Mouse (Mus musculus): Measurements from ENCODE around the gene Kpna2. TPM values are rescaled to one million over a fixed set of nuclear protein-coding genes. Genes with fewer than 3 reads are reported as not detected.

The Kpna2 gene
- polyA plus RNA-seq, 1 experiment from 2014 or later: 390 TPM

DNA sequence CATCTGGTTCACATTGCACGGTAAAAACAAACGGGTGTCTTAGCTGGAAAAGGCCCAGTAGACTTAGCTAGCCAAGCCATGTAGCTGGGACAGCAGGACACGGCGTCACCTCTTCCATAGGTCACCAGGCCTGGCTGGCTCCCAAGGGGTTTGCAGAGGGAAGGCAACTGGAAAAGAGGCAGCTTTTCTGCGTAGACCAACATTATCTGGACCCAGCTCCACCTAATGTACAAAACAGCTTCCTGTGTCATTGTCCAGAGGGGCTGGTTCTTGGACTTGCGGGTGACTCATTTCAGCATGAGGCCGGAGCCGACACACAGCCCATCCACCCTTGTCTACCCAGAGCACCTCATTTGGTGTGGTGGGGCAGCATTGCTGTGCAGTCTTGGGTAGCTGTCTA lies 23.1 kb downstream of the Kpna2 start:
- DNase-seq (ENCODE audit: low spot score) (no peak), ATAC-seq (no peak)
- H3K36me3 ChIP-seq (ENCODE audit: control insufficient read depth, insufficient read depth, low read length): no peaks in the 10 kb centered on the region
- WGBS: 85% methylated on average over 8 of the region's 8 CpGs
- no peak overlapping the region for H3K4me2 ChIP-seq (ENCODE audit: low read length)
- H3K4me1 ChIP-seq (ENCODE audit: control insufficient read depth, insufficient read depth, low read length): no peaks in the 10 kb centered on the region
- H3K27me3 ChIP-seq (replicated peaks; ENCODE audit: control insufficient read depth, insufficient read depth, low read length): no peaks in the 10 kb centered on the region
- no peak overlapping the region for H3K27ac ChIP-seq (ENCODE audit: low read depth, low read length)
- no peak overlapping the region for H3K9ac ChIP-seq (ENCODE audit: low read length)
- no peak overlapping the region for H3K4me3 ChIP-seq (ENCODE audit: low read depth, low read length)
- H3K9me3 ChIP-seq (replicated peaks; ENCODE audit: control insufficient read depth, low read length): no peaks in the 10 kb centered on the region

DNA sequence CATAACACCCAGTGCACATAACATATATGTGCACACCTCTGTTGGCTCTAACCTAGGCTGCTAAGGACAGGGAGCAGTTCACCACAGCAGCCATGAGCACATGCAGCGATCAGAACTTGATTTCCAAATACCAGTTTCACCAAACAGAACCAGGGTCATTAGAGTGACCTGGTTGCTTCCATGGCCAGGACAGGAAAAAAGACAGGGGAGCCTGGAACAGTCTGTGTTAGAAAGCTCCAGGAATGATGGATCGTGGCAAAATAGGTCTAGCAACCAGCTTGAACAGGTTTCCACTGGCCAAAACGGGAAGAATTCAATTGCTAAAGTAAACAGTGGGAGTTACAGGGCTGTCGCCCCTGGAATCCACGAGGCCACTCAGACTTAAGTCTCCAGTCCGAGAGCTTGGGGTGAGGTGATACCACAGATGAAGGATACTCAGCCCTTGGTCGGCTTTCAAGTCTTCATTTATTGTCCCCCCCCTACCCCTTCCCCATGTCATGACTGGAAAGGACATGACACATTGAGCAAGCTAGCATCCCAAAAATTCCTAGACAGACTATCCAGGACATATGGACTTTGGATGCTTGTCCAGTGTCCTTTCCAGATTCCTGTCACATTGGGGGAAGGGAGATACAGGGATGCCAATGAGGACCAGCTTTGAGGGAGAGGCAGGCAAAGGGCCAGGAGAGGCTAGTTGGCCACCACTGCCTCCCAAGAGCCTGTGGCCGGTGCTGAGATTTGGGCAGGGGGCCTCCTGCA lies 23.7 kb downstream of the Kpna2 start:
- no peaks in the 10 kb centered on the region for H3K27me3 ChIP-seq (replicated peaks; ENCODE audit: control insufficient read depth, insufficient read depth, low read length)
- ATAC-seq (no peak), DNase-seq (ENCODE audit: low spot score) (no peak)
- H3K27ac ChIP-seq (ENCODE audit: low read depth, low read length): no peak overlapping the region
- no peak overlapping the region for H3K4me2 ChIP-seq (ENCODE audit: low read length)
- WGBS: 84% methylated on average over 8 of the region's 8 CpGs
- H3K9me3 ChIP-seq (replicated peaks; ENCODE audit: control insufficient read depth, low read length): no peaks in the 10 kb centered on the region
- no peaks in the 10 kb centered on the region for H3K4me1 ChIP-seq (ENCODE audit: control insufficient read depth, insufficient read depth, low read length)
- H3K4me3 ChIP-seq (ENCODE audit: low read depth, low read length): no peak overlapping the region
- no peaks in the 10 kb centered on the region for H3K36me3 ChIP-seq (ENCODE audit: control insufficient read depth, insufficient read depth, low read length)
- no peak overlapping the region for H3K9ac ChIP-seq (ENCODE audit: low read length)

DNA sequence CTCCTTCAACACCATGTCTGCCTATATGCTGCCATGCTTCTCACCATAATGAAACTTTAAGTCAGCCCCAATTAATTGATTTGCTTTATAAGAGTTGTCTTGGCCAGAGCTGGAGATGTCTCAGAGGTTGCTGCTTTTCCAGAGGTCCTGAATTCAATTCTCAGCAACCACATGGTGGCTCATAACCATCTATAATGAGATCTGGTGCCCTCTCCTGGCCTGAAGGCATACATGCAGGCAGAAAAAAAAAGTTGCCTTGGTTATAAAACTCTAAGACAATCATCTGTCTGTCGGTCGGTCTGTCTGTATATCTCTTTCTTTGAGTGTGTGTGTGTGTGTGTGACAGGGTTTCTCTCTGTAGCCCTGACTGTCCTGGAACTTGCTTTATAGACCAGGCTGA lies 24.9 kb downstream of the Kpna2 start:
- Histone ChIP-seq H3K27ac (ENCODE audit: low read depth, low read length) (no peak overlapping the region), H3K9ac (ENCODE audit: low read length) (no peak overlapping the region), H3K27me3 (replicated peaks; ENCODE audit: control insufficient read depth, insufficient read depth, low read length) (no peaks in the 10 kb centered on the region), H3K36me3 (ENCODE audit: control insufficient read depth, insufficient read depth, low read length) (no peaks in the 10 kb centered on the region), H3K4me1 (ENCODE audit: control insufficient read depth, insufficient read depth, low read length) (no peaks in the 10 kb centered on the region), H3K9me3 (replicated peaks; ENCODE audit: control insufficient read depth, low read length) (no peaks in the 10 kb centered on the region), H3K4me2 (ENCODE audit: low read length) (no peak overlapping the region), H3K4me3 (ENCODE audit: low read depth, low read length) (no peak overlapping the region)
- ATAC-seq (no peak), DNase-seq (ENCODE audit: low spot score) (no peak)
- 87% methylated on average over 2 of the region's 2 CpGs for WGBS

DNA sequence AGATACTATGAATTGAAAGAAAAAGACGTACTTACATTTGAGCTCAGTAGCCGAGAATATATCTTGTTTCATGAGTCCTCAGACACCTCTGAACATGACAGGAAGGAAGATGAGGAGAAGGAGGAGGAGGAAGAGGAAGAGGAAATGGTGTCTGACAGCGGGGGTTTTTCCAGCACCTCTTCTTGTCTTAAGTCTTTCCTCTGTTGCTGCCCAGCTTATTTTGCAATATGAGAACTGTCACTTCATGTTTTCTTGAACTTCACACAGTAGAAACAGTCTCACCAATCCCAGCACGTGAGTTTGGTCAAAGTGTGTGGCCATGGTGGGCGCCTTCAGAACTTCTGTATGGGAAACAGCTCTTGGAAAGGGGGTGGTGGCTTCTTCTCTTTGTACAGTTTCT lies 26.3 kb downstream of the Kpna2 start:
- H3K9me3 ChIP-seq (replicated peaks; ENCODE audit: control insufficient read depth, low read length): no peaks in the 10 kb centered on the region
- ATAC-seq (no peak), DNase-seq (ENCODE audit: low spot score) (no peak)
- no peak overlapping the region for H3K9ac ChIP-seq (ENCODE audit: low read length)
- no peaks in the 10 kb centered on the region for H3K36me3 ChIP-seq (ENCODE audit: control insufficient read depth, insufficient read depth, low read length)
- 88% methylated on average over 5 of the region's 5 CpGs for WGBS
- no peak overlapping the region for H3K4me3 ChIP-seq (ENCODE audit: low read depth, low read length)
- H3K4me1 ChIP-seq (ENCODE audit: control insufficient read depth, insufficient read depth, low read length): no peaks in the 10 kb centered on the region
- H3K27me3 ChIP-seq (replicated peaks; ENCODE audit: control insufficient read depth, insufficient read depth, low read length): no peaks in the 10 kb centered on the region
- H3K27ac ChIP-seq (ENCODE audit: low read depth, low read length): no peak overlapping the region
- no peak overlapping the region for H3K4me2 ChIP-seq (ENCODE audit: low read length)

DNA sequence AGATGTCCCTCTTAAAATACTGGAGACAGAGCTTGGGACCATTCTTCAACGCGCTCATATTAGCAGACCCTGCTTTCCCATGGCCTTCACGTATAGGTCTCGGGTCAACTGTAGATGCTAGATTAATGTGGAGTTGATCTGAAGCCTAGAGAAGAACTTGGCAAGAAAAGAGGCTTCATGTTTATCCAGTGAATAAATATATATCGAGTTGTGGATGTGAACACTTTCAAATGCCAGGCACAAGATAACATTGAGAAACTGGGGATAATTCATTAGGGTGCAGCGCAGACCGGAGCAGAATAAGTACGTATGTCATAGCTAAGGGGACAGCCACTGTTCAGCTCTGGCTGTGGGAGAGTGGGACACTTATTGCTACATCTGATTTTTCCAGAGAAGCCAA lies 29.5 kb downstream of the Kpna2 start:
- Histone ChIP-seq H3K4me2 (ENCODE audit: low read length) (no peak overlapping the region), H3K27ac (ENCODE audit: low read depth, low read length) (no peak overlapping the region), H3K4me3 (ENCODE audit: low read depth, low read length) (no peak overlapping the region), H3K9me3 (replicated peaks; ENCODE audit: control insufficient read depth, low read length) (no peaks in the 10 kb centered on the region), H3K4me1 (ENCODE audit: control insufficient read depth, insufficient read depth, low read length) (no peaks in the 10 kb centered on the region), H3K27me3 (replicated peaks; ENCODE audit: control insufficient read depth, insufficient read depth, low read length) (no peaks in the 10 kb centered on the region), H3K36me3 (ENCODE audit: control insufficient read depth, insufficient read depth, low read length) (no peaks in the 10 kb centered on the region), H3K9ac (ENCODE audit: low read length) (no peak overlapping the region)
- DNase-seq (ENCODE audit: low spot score) (no peak), ATAC-seq (no peak)
- 94% methylated on average over 8 of the region's 8 CpGs for WGBS

DNA sequence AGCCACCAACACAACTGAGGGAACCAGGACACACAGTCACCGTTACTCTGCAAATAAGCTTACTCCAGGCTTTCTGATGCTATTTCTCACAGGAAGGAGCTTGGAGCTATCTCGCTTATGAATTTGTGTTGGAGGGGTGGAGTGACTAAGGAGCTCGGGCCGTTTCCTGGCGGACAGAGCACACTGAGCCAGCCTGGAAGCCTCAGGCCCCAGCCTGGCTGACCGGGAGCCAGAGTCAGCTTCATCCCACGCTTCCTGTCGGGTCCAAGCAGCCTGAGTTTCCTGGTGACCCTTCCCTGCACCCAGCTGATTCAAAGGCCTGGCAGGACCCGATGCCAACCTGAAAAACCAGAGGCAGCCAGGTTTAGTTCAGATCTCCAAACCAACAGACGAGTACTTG lies 31.7 kb downstream of the Kpna2 start:
- no peaks in the 10 kb centered on the region for H3K9me3 ChIP-seq (replicated peaks; ENCODE audit: control insufficient read depth, low read length)
- no peak for ATAC-seq
- 85% methylated on average over 10 of the region's 10 CpGs for WGBS

DNA sequence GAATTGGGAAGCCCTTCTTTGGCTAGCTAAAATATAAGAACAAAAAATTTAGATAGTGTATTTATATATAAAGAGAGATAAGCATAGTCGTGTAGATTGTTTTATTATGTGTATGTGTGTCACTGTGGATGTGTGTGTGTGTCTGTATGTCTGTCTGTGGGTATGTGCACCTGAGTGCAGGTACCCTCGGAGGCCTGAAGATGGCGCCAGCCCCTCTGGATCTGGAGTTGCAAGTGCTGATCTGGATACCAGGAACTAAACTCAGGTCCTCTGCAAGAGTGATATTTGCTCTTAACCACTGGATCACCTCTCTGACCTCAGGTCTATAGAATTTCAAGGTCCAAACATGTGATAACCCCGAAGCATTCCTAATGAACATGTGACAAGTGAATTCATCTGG lies 33.5 kb downstream of the Kpna2 start:
- DNase-seq (ENCODE audit: low spot score) (no peak), ATAC-seq (no peak)
- Histone ChIP-seq H3K9me3 (replicated peaks; ENCODE audit: control insufficient read depth, low read length) (no peaks in the 10 kb centered on the region), H3K9ac (ENCODE audit: low read length) (no peak overlapping the region), H3K4me3 (ENCODE audit: low read depth, low read length) (no peak overlapping the region), H3K4me2 (ENCODE audit: low read length) (no peak overlapping the region), H3K4me1 (ENCODE audit: control insufficient read depth, insufficient read depth, low read length) (no peaks in the 10 kb centered on the region), H3K36me3 (ENCODE audit: control insufficient read depth, insufficient read depth, low read length) (no peaks in the 10 kb centered on the region), H3K27me3 (replicated peaks; ENCODE audit: control insufficient read depth, insufficient read depth, low read length) (no peaks in the 10 kb centered on the region), H3K27ac (ENCODE audit: low read depth, low read length) (no peak overlapping the region)
- 91% methylated on average over 4 of the region's 4 CpGs for WGBS

More for the DNA sequence above, 31.7 kb downstream of the Kpna2 start:
- H3K36me3 ChIP-seq (ENCODE audit: control insufficient read depth, insufficient read depth, low read length): no peaks in the 10 kb centered on the region
- no peak overlapping the region for H3K4me3 ChIP-seq (ENCODE audit: low read depth, low read length)
- H3K27me3 ChIP-seq (replicated peaks; ENCODE audit: control insufficient read depth, insufficient read depth, low read length): no peaks in the 10 kb centered on the region
- H3K4me1 ChIP-seq (ENCODE audit: control insufficient read depth, insufficient read depth, low read length): no peaks in the 10 kb centered on the region
- H3K4me2 ChIP-seq (ENCODE audit: low read length): no peak overlapping the region
- H3K27ac ChIP-seq (ENCODE audit: low read depth, low read length): no peak overlapping the region
- no peak overlapping the region for H3K9ac ChIP-seq (ENCODE audit: low read length)
- no peak for DNase-seq (ENCODE audit: low spot score)

DNA sequence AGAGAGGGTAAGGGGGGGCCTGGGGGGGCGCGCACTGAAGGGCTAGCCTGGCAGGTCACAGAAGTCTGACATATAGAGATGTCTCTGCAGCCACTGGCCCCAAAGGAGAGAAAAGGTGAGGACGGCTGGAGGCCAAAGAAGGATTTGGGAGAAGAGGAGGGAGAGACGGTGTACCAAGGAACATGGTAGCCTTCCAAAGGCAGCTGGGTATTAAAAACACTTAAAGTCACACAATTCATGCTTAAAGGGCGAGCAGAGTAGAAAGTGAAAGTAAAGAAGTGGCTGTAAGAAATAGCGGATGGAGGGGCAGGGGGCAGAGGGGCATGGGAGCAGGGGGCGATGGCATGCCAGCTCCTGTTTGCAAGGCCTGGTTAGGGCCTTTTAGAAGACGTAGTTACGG lies 37.0 kb downstream of the Kpna2 start:
- no peaks in the 10 kb centered on the region for H3K9me3 ChIP-seq (replicated peaks; ENCODE audit: control insufficient read depth, low read length)
- no peak for ATAC-seq
- H3K4me1 ChIP-seq (ENCODE audit: control insufficient read depth, insufficient read depth, low read length): no peaks in the 10 kb centered on the region
- 89% methylated on average over 9 of the region's 9 CpGs for WGBS
- H3K9ac ChIP-seq (ENCODE audit: low read length): no peak overlapping the region
- no peaks in the 10 kb centered on the region for H3K27me3 ChIP-seq (replicated peaks; ENCODE audit: control insufficient read depth, insufficient read depth, low read length)
- H3K4me2 ChIP-seq (ENCODE audit: low read length): no peak overlapping the region
- H3K4me3 ChIP-seq (ENCODE audit: low read depth, low read length): no peak overlapping the region
- no peak for DNase-seq (ENCODE audit: low spot score)
- H3K27ac ChIP-seq (ENCODE audit: low read depth, low read length): no peak overlapping the region
- H3K36me3 ChIP-seq (ENCODE audit: control insufficient read depth, insufficient read depth, low read length): no peaks in the 10 kb centered on the region

DNA sequence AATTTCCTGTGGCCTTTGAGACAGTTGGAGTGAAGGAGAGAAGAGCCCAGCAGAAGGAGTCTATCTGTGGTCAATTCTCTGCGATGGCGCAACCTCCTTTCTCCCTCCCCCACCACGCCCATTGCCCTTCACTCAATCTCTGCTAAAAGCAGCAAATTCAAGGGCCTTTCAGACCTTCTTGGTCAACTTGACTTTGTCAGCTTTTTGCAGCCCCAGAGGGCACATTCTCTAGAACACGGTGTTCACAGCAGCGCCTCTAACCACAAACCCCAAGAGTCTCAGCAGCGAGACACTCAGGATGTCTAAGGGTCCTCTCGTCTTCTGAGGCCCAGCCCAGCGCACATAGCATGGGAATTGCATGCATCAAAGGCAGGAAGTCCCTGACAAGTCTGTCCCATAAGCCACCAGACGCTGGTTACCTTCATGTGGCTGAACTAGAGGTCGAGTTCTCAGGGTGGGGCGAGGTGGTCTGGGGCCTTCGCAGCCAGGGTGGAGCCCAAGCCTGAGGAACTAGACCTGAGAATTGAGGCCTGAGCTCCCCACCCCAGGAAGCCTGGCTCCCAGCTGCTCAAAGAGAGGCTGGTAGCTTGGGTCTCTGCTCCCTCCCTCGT lies 37.8 kb downstream of the Kpna2 start:
- Histone ChIP-seq H3K4me2 (ENCODE audit: low read length) (no peak overlapping the region), H3K9ac (ENCODE audit: low read length) (no peak overlapping the region), H3K4me3 (ENCODE audit: low read depth, low read length) (no peak overlapping the region), H3K9me3 (replicated peaks; ENCODE audit: control insufficient read depth, low read length) (no peaks in the 10 kb centered on the region), H3K36me3 (ENCODE audit: control insufficient read depth, insufficient read depth, low read length) (no peaks in the 10 kb centered on the region), H3K27me3 (replicated peaks; ENCODE audit: control insufficient read depth, insufficient read depth, low read length) (no peaks in the 10 kb centered on the region), H3K4me1 (ENCODE audit: control insufficient read depth, insufficient read depth, low read length) (no peaks in the 10 kb centered on the region), H3K27ac (ENCODE audit: low read depth, low read length) (no peak overlapping the region)
- ATAC-seq (no peak), DNase-seq (ENCODE audit: low spot score) (no peak)
- 80% methylated on average over 13 of the region's 13 CpGs for WGBS
